14 mouse cellular contexts compared by ENCODE assay signal in genomic region chr1:34094301-34094700, GRCm38 (mm10).
DNase-seq lines count a peak whose midpoint lies in the region; ATAC-seq lines count a peak whose summit lies in the region.
"Had no signal": no experiment of that assay in that cellular context is flagged by ENCODE, and none has a peak within 500 bp of the region (broad histone marks: within the 10 kb centered on the region; RNA-seq: fewer than 3 reads in every experiment).

No protein-coding gene starts in this region.

- ATAC-seq in heart, embryonic 15.5 days (replicated peaks; ENCODE audit: insufficient number of reproducible peaks, insufficient read depth, low FRiP score, low read depth): no peak

- H3K4me1 ChIP-seq in heart, embryonic 15.5 days (replicated peaks): peaks cover 22% of the 10 kb centered on the region

- WGBS in heart, embryonic 15.5 days: 50% methylated on average over 5 of the region's 5 CpGs

- no peak for DNase-seq in heart, postnatal 14 days
- DNase-seq in retina, postnatal 1 day: peak; percentile 26
- no peak for DNase-seq in retina, embryonic 14.5 days (ENCODE audit: low spot score)
- peak; percentile 49 to 63 for DNase-seq in cerebellum, postnatal 36 days
- DNase-seq in right cerebral cortex, postnatal 4 days: peak; percentile 37
- no peak for DNase-seq in thymus, postnatal 0 days (ENCODE audit: low spot score)
- DNase-seq: adrenal gland, postnatal 14 days; gastrocnemius, postnatal 14 days; kidney, postnatal 25 days had no signal

- H3K9ac ChIP-seq in heart, embryonic 15.5 days: no peak overlapping the region
- H3K9ac ChIP-seq: neural tube, embryonic 12.5 days had no signal

- H3K4me3 ChIP-seq in heart, embryonic 15.5 days: no peak overlapping the region
- H3K4me3 ChIP-seq: erythroblast, embryonic 14.5 days; limb, embryonic 10.5 days; megakaryocyte, embryonic 14.5 days; neural tube, embryonic 12.5 days had no signal

- H3K9me3 ChIP-seq in heart, embryonic 15.5 days (replicated peaks): no peaks in the 10 kb centered on the region
- H3K9me3 ChIP-seq: limb, embryonic 10.5 days had no signal

- H3K4me2 ChIP-seq in heart, embryonic 15.5 days: no peak overlapping the region
- H3K4me2 ChIP-seq: neural tube, embryonic 12.5 days had no signal

- intact Hi-C loops in heart, postnatal 14 days (cut with DNase I): no loop called here

- H3K27ac ChIP-seq in heart, embryonic 15.5 days: 0 out of 2 replicates have a peak overlapping the region, but pooled peaks have one; percentile 3
- H3K27ac ChIP-seq: limb, embryonic 10.5 days; neural tube, embryonic 12.5 days had no signal

- no peaks in the 10 kb centered on the region; the same call in none of the 2 replicates for H3K36me3 ChIP-seq in heart, embryonic 15.5 days

- H3K27me3 ChIP-seq in heart, embryonic 15.5 days: no peaks in the 10 kb centered on the region
- H3K27me3 ChIP-seq: megakaryocyte, embryonic 14.5 days; neural tube, embryonic 12.5 days had no signal

Comparison
In these comparisons a context has a peak if more than half of its experiments do, and no peak if none do; other contexts are left out.
1. DNase-seq: peak in retina, postnatal 1 day (single experiment), cerebellum, postnatal 36 days (2 of 2) and right cerebral cortex, postnatal 4 days (single experiment); none in heart, postnatal 14 days (0 of 2), retina, embryonic 14.5 days (single experiment) and thymus, postnatal 0 days (single experiment).